Mouse (Mus musculus): ENCODE measurements around the gene Runx2. TPM values are rescaled to one million over a fixed set of nuclear protein-coding genes. Genes with fewer than 3 reads are reported as not detected.

Runx2 gene
- polyA plus RNA-seq, 1 experiment from 2014 or later, result 10.1 TPM

GRCm38 (mm10) chr17:44500306-44500899, 314.2 kb downstream of the Runx2 start:
- Histone ChIP-seq H3K4me1 (ENCODE audit: control insufficient read depth, insufficient read depth, low read length) (no peaks in the 10 kb centered on the region), H3K4me3 (ENCODE audit: low read depth, low read length) (no peak overlapping the region), H3K9ac (replicated peaks; ENCODE audit: low read length) (no peak overlapping the region), H3K27me3 (ENCODE audit: control insufficient read depth, insufficient read depth, low read length) (no peaks in the 10 kb centered on the region), H3K4me2 (ENCODE audit: low read depth, low read length) (no peak overlapping the region), H3K36me3 (replicated peaks; ENCODE audit: control insufficient read depth, insufficient read depth, low read depth, low read length) (no peaks in the 10 kb centered on the region), H3K9me3 (replicated peaks; ENCODE audit: control insufficient read depth, low read length) (no peaks in the 10 kb centered on the region), H3K27ac (replicated peaks; ENCODE audit: low read depth, low read length) (no peak overlapping the region)
- 87% methylated on average over 11 of the region's 11 CpGs for WGBS
- DNase-seq (ENCODE audit: low spot score) (no peak), ATAC-seq (replicated peaks; ENCODE audit: insufficient number of reproducible peaks, low FRiP score, low TSS enrichment, low read depth) (no peak)

DNA sequence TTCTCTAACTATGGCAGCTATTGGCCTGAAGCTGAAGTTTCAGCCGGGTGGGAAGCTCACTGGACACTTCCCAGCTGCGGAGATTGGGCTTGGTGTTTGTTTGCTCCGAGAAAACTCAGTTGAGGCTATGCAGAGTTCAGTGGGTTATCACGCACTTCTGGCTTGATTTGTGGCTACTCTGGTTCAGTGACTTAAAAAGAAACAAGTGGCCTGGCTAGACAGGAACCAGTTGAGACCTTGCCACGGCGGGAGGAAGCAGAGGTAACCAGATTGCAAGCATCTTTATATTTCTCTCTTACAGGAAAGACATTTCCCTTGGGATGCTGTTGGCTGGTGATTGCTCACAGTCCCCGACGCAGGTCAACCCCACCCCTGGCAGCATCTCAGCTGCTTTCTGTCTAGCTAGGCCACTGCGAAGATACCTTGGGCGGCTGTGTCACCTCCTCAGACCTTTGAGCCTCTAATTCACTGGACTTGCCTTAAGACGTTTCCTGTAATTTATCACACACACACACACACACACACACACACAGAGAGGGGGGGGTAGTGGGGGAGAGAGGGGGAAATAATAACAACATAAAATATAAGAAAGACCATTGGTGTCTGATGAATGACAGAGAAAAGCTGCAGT, 324.3 kb downstream of the Runx2 start:
- no peaks in the 10 kb centered on the region for H3K4me1 ChIP-seq (ENCODE audit: control insufficient read depth, insufficient read depth, low read length)
- H3K36me3 ChIP-seq (replicated peaks; ENCODE audit: control insufficient read depth, insufficient read depth, low read depth, low read length), result no peaks in the 10 kb centered on the region
- H3K4me3 ChIP-seq (ENCODE audit: low read depth, low read length), result no peak overlapping the region
- no peak overlapping the region for H3K4me2 ChIP-seq (ENCODE audit: low read depth, low read length)
- no peak overlapping the region for H3K27ac ChIP-seq (replicated peaks; ENCODE audit: low read depth, low read length)
- WGBS, result 51% methylated on average over 11 of the region's 11 CpGs
- no peaks in the 10 kb centered on the region for H3K27me3 ChIP-seq (ENCODE audit: control insufficient read depth, insufficient read depth, low read length)
- H3K9me3 ChIP-seq (replicated peaks; ENCODE audit: control insufficient read depth, low read length), result no peaks in the 10 kb centered on the region
- DNase-seq (ENCODE audit: low spot score) (peak; percentile 20), ATAC-seq (replicated peaks; ENCODE audit: insufficient number of reproducible peaks, low FRiP score, low TSS enrichment, low read depth) (no peak)
- no peak overlapping the region for H3K9ac ChIP-seq (replicated peaks; ENCODE audit: low read length)

GRCm38 (mm10) chr17:44489346-44489745, 325.3 kb downstream of the Runx2 start:
- H3K4me1 ChIP-seq (ENCODE audit: control insufficient read depth, insufficient read depth, low read length), result no peaks in the 10 kb centered on the region
- H3K36me3 ChIP-seq (replicated peaks; ENCODE audit: control insufficient read depth, insufficient read depth, low read depth, low read length), result no peaks in the 10 kb centered on the region
- ATAC-seq (replicated peaks; ENCODE audit: insufficient number of reproducible peaks, low FRiP score, low TSS enrichment, low read depth) (no peak), DNase-seq (ENCODE audit: low spot score) (no peak)
- WGBS, result 88% methylated on average over 6 of the region's 6 CpGs
- H3K4me3 ChIP-seq (ENCODE audit: low read depth, low read length), result no peak overlapping the region
- no peak overlapping the region for H3K9ac ChIP-seq (replicated peaks; ENCODE audit: low read length)
- no peaks in the 10 kb centered on the region for H3K9me3 ChIP-seq (replicated peaks; ENCODE audit: control insufficient read depth, low read length)
- H3K4me2 ChIP-seq (ENCODE audit: low read depth, low read length), result no peak overlapping the region
- no peaks in the 10 kb centered on the region for H3K27me3 ChIP-seq (ENCODE audit: control insufficient read depth, insufficient read depth, low read length)
- no peak overlapping the region for H3K27ac ChIP-seq (replicated peaks; ENCODE audit: low read depth, low read length)

GRCm38 (mm10) chr17:44487514-44488244, 326.9 kb downstream of the Runx2 start:
- H3K36me3 ChIP-seq (replicated peaks; ENCODE audit: control insufficient read depth, insufficient read depth, low read depth, low read length), result no peaks in the 10 kb centered on the region
- ATAC-seq (replicated peaks; ENCODE audit: insufficient number of reproducible peaks, low FRiP score, low TSS enrichment, low read depth) (no peak), DNase-seq (ENCODE audit: low spot score) (no peak)
- no peak overlapping the region for H3K27ac ChIP-seq (replicated peaks; ENCODE audit: low read depth, low read length)
- no peak overlapping the region for H3K4me2 ChIP-seq (ENCODE audit: low read depth, low read length)
- no peak overlapping the region for H3K9ac ChIP-seq (replicated peaks; ENCODE audit: low read length)
- H3K27me3 ChIP-seq (ENCODE audit: control insufficient read depth, insufficient read depth, low read length), result no peaks in the 10 kb centered on the region
- WGBS, result 82% methylated on average over 10 of the region's 10 CpGs
- H3K4me1 ChIP-seq (ENCODE audit: control insufficient read depth, insufficient read depth, low read length), result no peaks in the 10 kb centered on the region
- H3K9me3 ChIP-seq (replicated peaks; ENCODE audit: control insufficient read depth, low read length), result no peaks in the 10 kb centered on the region
- H3K4me3 ChIP-seq (ENCODE audit: low read depth, low read length), result no peak overlapping the region

DNA sequence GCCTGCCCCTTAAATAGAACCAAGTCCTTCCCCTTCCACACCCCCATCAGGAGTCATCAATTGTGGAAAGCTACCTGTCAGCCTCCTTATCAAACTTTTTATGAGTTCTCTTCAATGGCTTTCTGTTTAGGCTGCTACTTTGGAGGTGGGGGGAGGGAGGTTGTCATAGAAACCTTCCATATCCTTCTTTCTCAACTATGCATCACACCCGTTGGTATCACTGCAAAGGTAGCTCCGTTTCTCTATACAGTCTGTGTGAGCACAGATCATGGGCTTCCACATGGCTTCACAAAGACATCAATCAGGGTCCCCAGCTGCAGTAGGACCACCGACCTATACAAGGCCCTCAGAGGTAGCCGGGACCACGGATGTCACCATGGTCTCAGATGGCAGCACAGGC, 329.3 kb downstream of the Runx2 start:
- H3K27me3 ChIP-seq (ENCODE audit: control insufficient read depth, insufficient read depth, low read length), result no peaks in the 10 kb centered on the region
- no peaks in the 10 kb centered on the region for H3K4me1 ChIP-seq (ENCODE audit: control insufficient read depth, insufficient read depth, low read length)
- 90% methylated on average over 5 of the region's 5 CpGs for WGBS
- H3K9ac ChIP-seq (replicated peaks; ENCODE audit: low read length), result no peak overlapping the region
- no peak overlapping the region for H3K27ac ChIP-seq (replicated peaks; ENCODE audit: low read depth, low read length)
- H3K9me3 ChIP-seq (replicated peaks; ENCODE audit: control insufficient read depth, low read length), result no peaks in the 10 kb centered on the region
- DNase-seq (ENCODE audit: low spot score) (no peak), ATAC-seq (replicated peaks; ENCODE audit: insufficient number of reproducible peaks, low FRiP score, low TSS enrichment, low read depth) (no peak)
- no peaks in the 10 kb centered on the region for H3K36me3 ChIP-seq (replicated peaks; ENCODE audit: control insufficient read depth, insufficient read depth, low read depth, low read length)
- no peak overlapping the region for H3K4me3 ChIP-seq (ENCODE audit: low read depth, low read length)
- H3K4me2 ChIP-seq (ENCODE audit: low read depth, low read length), result no peak overlapping the region

GRCm38 (mm10) chr17:44479918-44480317, 334.7 kb downstream of the Runx2 start:
- Histone ChIP-seq H3K9me3 (replicated peaks; ENCODE audit: control insufficient read depth, low read length) (no peaks in the 10 kb centered on the region), H3K4me2 (ENCODE audit: low read depth, low read length) (no peak overlapping the region), H3K9ac (replicated peaks; ENCODE audit: low read length) (no peak overlapping the region), H3K36me3 (replicated peaks; ENCODE audit: control insufficient read depth, insufficient read depth, low read depth, low read length) (no peaks in the 10 kb centered on the region), H3K27ac (replicated peaks; ENCODE audit: low read depth, low read length) (no peak overlapping the region), H3K27me3 (ENCODE audit: control insufficient read depth, insufficient read depth, low read length) (no peaks in the 10 kb centered on the region), H3K4me3 (ENCODE audit: low read depth, low read length) (no peak overlapping the region), H3K4me1 (ENCODE audit: control insufficient read depth, insufficient read depth, low read length) (no peaks in the 10 kb centered on the region)
- no peak for DNase-seq (ENCODE audit: low spot score)
- WGBS, result 28% methylated on average over 5 of the region's 5 CpGs
- ATAC-seq (replicated peaks; ENCODE audit: insufficient number of reproducible peaks, low FRiP score, low TSS enrichment, low read depth), result no peak

GRCm38 (mm10) chr17:44479491-44479890, 335.1 kb downstream of the Runx2 start:
- Histone ChIP-seq H3K27ac (replicated peaks; ENCODE audit: low read depth, low read length) (no peak overlapping the region), H3K36me3 (replicated peaks; ENCODE audit: control insufficient read depth, insufficient read depth, low read depth, low read length) (no peaks in the 10 kb centered on the region), H3K4me3 (ENCODE audit: low read depth, low read length) (no peak overlapping the region), H3K9me3 (replicated peaks; ENCODE audit: control insufficient read depth, low read length) (no peaks in the 10 kb centered on the region), H3K27me3 (ENCODE audit: control insufficient read depth, insufficient read depth, low read length) (no peaks in the 10 kb centered on the region), H3K9ac (replicated peaks; ENCODE audit: low read length) (no peak overlapping the region), H3K4me1 (ENCODE audit: control insufficient read depth, insufficient read depth, low read length) (no peaks in the 10 kb centered on the region), H3K4me2 (ENCODE audit: low read depth, low read length) (no peak overlapping the region)
- 63% methylated on average over 4 of the region's 4 CpGs for WGBS
- DNase-seq (ENCODE audit: low spot score) (no peak), ATAC-seq (replicated peaks; ENCODE audit: insufficient number of reproducible peaks, low FRiP score, low TSS enrichment, low read depth) (no peak)

- Histone ChIP-seq H3K4me1 (ENCODE audit: control insufficient read depth, insufficient read depth, low read length) (no peaks in the 10 kb centered on the region), H3K27me3 (ENCODE audit: control insufficient read depth, insufficient read depth, low read length) (no peaks in the 10 kb centered on the region), H3K4me3 (ENCODE audit: low read depth, low read length) (no peak overlapping the region), H3K4me2 (ENCODE audit: low read depth, low read length) (no peak overlapping the region), H3K27ac (replicated peaks; ENCODE audit: low read depth, low read length) (no peak overlapping the region), H3K9ac (replicated peaks; ENCODE audit: low read length) (no peak overlapping the region), H3K9me3 (replicated peaks; ENCODE audit: control insufficient read depth, low read length) (no peaks in the 10 kb centered on the region), H3K36me3 (replicated peaks; ENCODE audit: control insufficient read depth, insufficient read depth, low read depth, low read length) (no peaks in the 10 kb centered on the region)
- DNase-seq (ENCODE audit: low spot score), result no peak
- no peak for ATAC-seq (replicated peaks; ENCODE audit: insufficient number of reproducible peaks, low FRiP score, low TSS enrichment, low read depth)
- WGBS, result 94% methylated on average over 8 of the region's 8 CpGs
Measured at GRCm38 (mm10) chr17:44475910-44476309, 338.7 kb downstream of the Runx2 start.
